Mouse (Mus musculus) embryo, embryonic 9.5 days (tissue): ENCODE data around the gene Gm20503.

Source experiments
- DNase-seq: peaks from one replicate; pipeline ENCODE4 v3.0.0-alpha.2; 2017; ENCODE audit errors: extremely low spot score

The Gm20503 gene

GRCm38 (mm10) chr4:59007974-59008373 lies 5.0 kb downstream of the Gm20503 start:
- DNase-seq = no peak

- no peak for DNase-seq
Observed at GRCm38 (mm10) chr4:59009186-59009585, 6.2 kb downstream of the Gm20503 start.

- no peak for DNase-seq
Observed at GRCm38 (mm10) chr4:59009696-59010095, 6.7 kb downstream of the Gm20503 start.

- DNase-seq = no peak
Observed at GRCm38 (mm10) chr4:59011446-59011845, 8.4 kb downstream of the Gm20503 start.

- DNase-seq = no peak
Observed at GRCm38 (mm10) chr4:59015181-59015580, 12.2 kb downstream of the Gm20503 start.

- DNase-seq = no peak
Observed at GRCm38 (mm10) chr4:59016922-59017321, 13.9 kb downstream of the Gm20503 start.

GRCm38 (mm10) chr4:59034325-59034917 lies 31.4 kb downstream of the Gm20503 start:
- no peak for DNase-seq

- peak; percentile 74 for DNase-seq
Observed at GRCm38 (mm10) chr4:59034918-59035785, 32.1 kb downstream of the Gm20503 start, which contains the start of gene Gng10. Gng10 (plus strand) TSS chr4:59035088.

- DNase-seq = peak; percentile 12
Observed at GRCm38 (mm10) chr4:59035786-59036350, 32.9 kb downstream of the Gm20503 start.

- DNase-seq = peak; percentile 78
Observed at GRCm38 (mm10) chr4:59036490-59037127, 33.6 kb downstream of the Gm20503 start.

- DNase-seq = no peak
Observed at GRCm38 (mm10) chr4:59037525-59037924, 34.5 kb downstream of the Gm20503 start.

- no peak for DNase-seq
Observed at GRCm38 (mm10) chr4:59040397-59041287, 37.6 kb downstream of the Gm20503 start.

GRCm38 (mm10) chr4:59043074-59043473 lies 40.1 kb downstream of the Gm20503 start:
- DNase-seq = no peak

GRCm38 (mm10) chr4:59043891-59044290 lies 40.9 kb downstream of the Gm20503 start:
- no peak for DNase-seq

- DNase-seq = no peak
Observed at GRCm38 (mm10) chr4:59047222-59047621, 44.2 kb downstream of the Gm20503 start.

GRCm38 (mm10) chr4:59051081-59051480 lies 48.1 kb downstream of the Gm20503 start:
- no peak for DNase-seq

GRCm38 (mm10) chr4:59057929-59058328 lies 54.9 kb downstream of the Gm20503 start:
- DNase-seq = no peak

GRCm38 (mm10) chr4:59062526-59062925 lies 59.5 kb downstream of the Gm20503 start:
- no peak for DNase-seq

- no peak for DNase-seq
Observed at GRCm38 (mm10) chr4:59069276-59069675, 66.3 kb downstream of the Gm20503 start.

GRCm38 (mm10) chr4:59083430-59083829 lies 80.4 kb downstream of the Gm20503 start:
- DNase-seq = no peak

GRCm38 (mm10) chr4:59089391-59089790 lies 86.4 kb downstream of the Gm20503 start:
- no peak for DNase-seq
